Mouse (Mus musculus): Measurements from ENCODE around the gene Il2rg. TPM values are rescaled to one million over a fixed set of nuclear protein-coding genes. Genes with fewer than 3 reads are reported as not detected.

The Il2rg gene
- polyA plus RNA-seq, 1 experiment, result 176 TPM

DNA sequence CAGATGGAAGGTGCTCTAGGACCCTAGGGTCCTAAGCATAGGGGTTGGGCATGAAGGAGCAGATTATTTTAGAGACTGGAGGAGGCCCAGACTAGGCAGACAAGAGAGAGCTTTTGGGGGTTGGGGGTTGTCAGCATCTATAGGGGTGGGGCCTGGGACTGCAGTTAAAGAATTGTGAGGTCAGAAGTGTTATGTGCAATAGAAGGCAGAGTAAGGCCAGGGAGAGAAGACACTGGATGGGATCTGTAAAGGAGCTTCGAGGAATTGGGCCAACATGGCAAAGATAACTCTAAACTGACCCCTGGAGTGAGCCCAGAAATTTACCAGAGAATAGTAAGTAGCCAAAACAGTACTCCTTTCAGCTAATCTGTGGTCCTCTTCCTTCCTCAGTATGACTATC, 4.2 kb downstream of the Il2rg start, which contains the start of gene Gm614:
Gene Gm614, minus strand, starts transcription at position 101 of the 400 bp plus-strand sequence.
- H3K27ac ChIP-seq (ENCODE audit: insufficient read depth, low read depth, low read length), result no peak within 1 kb of the TSS
- H3K4me1 ChIP-seq (ENCODE audit: control insufficient read depth, insufficient read depth, low read length), result peaks cover 27% of the 10 kb centered on the region
- TF ChIP-seq POLR2A (IDR thresholded peaks at IDR 0.05; ENCODE audit: borderline replicate concordance, low read depth, low read length) (no peak), CTCF (IDR thresholded peaks at IDR 0.05; ENCODE audit: low read depth, low read length) (no peak)
- H3K4me3 ChIP-seq (ENCODE audit: insufficient read depth, low read length), result no peak within 1 kb of the TSS

- Histone ChIP-seq H3K27ac (ENCODE audit: insufficient read depth, low read depth, low read length) (peak overlapping the region; percentile 78), H3K4me1 (ENCODE audit: control insufficient read depth, insufficient read depth, low read length) (peaks cover 17% of the 10 kb centered on the region), H3K4me3 (ENCODE audit: insufficient read depth, low read length) (no peak overlapping the region)
- TF ChIP-seq CTCF (IDR thresholded peaks at IDR 0.05; ENCODE audit: low read depth, low read length) (no peak), POLR2A (IDR thresholded peaks at IDR 0.05; ENCODE audit: borderline replicate concordance, low read depth, low read length) (no peak)
These were observed 7.4 kb downstream of the Il2rg start for GRCm38 (mm10) chrX:101260441-101261325.

DNA sequence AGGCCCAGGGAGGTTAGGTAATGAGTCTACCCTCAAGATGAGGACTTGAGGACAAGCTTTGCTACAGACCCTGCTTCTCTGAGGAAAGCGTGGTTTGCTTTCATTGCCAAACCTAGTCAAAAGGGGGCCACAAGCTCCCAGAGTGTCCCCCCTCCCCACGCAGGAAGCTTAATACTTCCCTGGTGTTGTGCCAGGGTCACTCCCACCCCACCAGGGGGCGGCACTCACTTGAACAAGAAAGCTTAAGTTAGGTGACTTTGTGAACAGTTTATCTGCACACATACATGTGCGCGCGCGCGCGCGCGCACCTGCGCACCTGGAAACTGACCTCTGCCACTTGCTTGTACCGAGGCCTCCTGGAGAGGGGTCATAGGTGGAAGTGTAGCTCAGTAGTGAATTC, 11.5 kb downstream of the Il2rg start:
- Histone ChIP-seq H3K27ac (ENCODE audit: insufficient read depth, low read depth, low read length) (no peak overlapping the region), H3K4me3 (ENCODE audit: insufficient read depth, low read length) (no peak overlapping the region), H3K4me1 (ENCODE audit: control insufficient read depth, insufficient read depth, low read length) (peaks cover 22% of the 10 kb centered on the region)
- TF ChIP-seq POLR2A (IDR thresholded peaks at IDR 0.05; ENCODE audit: borderline replicate concordance, low read depth, low read length) (no peak), CTCF (IDR thresholded peaks at IDR 0.05; ENCODE audit: low read depth, low read length) (no peak)

DNA sequence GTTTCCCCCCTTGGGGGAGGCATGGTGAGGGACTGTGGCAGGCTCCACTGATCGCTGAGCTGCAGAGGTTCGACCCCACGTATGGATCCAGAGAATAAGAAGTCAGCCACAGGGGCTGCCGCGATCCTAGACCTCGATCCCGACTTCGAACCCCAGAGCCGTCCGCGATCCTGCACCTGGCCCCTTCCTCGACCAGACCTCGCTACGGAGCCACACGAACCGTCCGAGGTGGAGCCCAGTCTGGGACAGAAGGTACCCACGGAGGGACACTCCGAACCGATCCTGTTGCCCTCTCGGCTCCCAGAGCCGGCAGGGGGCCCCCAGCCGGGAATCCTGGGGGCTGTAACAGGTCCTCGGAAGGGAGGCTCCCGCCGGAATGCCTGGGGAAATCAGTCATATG, 13.3 kb downstream of the Il2rg start:
- H3K27ac ChIP-seq (ENCODE audit: insufficient read depth, low read depth, low read length), result peak overlapping the region; percentile 45
- no peak for TF ChIP-seq CTCF (IDR thresholded peaks at IDR 0.05; ENCODE audit: low read depth, low read length)
- TF ChIP-seq POLR2A (IDR thresholded peaks at IDR 0.05; ENCODE audit: borderline replicate concordance, low read depth, low read length), result no peak
- H3K4me3 ChIP-seq (ENCODE audit: insufficient read depth, low read length), result peak overlapping the region; percentile 75
- H3K4me1 ChIP-seq (ENCODE audit: control insufficient read depth, insufficient read depth, low read length), result peaks cover 10% of the 10 kb centered on the region

DNA sequence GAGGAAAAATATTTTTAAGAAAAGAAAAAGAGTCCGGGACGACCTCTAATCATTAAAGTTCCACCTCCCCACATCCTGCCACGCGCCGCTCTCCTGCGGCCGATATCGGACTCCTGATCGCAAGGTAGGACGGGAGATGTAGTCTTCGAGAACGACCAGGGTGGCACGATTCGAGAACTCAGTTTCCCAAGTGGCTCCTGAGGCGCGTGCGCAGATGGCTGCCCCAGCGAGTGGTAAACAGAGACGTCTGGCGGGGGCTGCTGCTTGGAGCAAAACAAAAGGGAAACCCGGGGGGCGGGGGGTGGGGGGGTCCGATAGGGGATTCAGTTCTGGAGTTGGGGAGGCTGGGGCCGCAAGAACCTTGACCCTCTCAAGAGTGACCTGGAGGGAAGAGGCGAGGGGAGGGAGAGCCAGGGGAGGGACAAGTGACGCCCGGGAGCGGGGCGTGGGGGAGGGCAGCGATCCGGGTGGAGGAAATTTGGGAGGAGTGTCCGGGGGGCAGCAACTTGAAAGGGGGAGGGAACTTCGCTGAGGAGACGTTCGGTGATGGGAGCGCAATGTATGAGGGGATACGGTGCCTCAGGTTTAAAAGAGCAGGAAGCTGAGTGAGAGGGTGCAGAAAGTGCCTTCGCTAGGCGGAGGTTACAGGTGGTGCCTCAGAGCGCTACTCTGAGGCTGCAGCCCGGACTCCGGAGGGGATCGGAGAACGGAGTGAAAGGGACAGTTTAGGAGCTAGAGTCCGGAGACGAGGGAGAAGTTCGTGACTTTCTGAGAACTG, 13.9 kb downstream of the Il2rg start, which contains the start of gene Foxo4:
Gene Foxo4, plus strand, starts transcription at position 577 of the 778 bp plus-strand sequence.
- H3K4me3 ChIP-seq (ENCODE audit: insufficient read depth, low read length), result peak within 1 kb of the TSS; percentile 75
- TF ChIP-seq CTCF (IDR thresholded peaks at IDR 0.05; ENCODE audit: low read depth, low read length) (no peak), POLR2A (IDR thresholded peaks at IDR 0.05; ENCODE audit: borderline replicate concordance, low read depth, low read length) (no peak)
- peaks cover 7% of the 10 kb centered on the region for H3K4me1 ChIP-seq (ENCODE audit: control insufficient read depth, insufficient read depth, low read length)
- H3K27ac ChIP-seq (ENCODE audit: insufficient read depth, low read depth, low read length), result peak within 1 kb of the TSS; percentile 45

GRCm38 (mm10) chrX:101245011-101245410, 23.0 kb downstream of the Il2rg start:
- no peak overlapping the region for H3K4me3 ChIP-seq (ENCODE audit: insufficient read depth, low read length)
- TF ChIP-seq POLR2A (IDR thresholded peaks at IDR 0.05; ENCODE audit: borderline replicate concordance, low read depth, low read length) (no peak), CTCF (IDR thresholded peaks at IDR 0.05; ENCODE audit: low read depth, low read length) (no peak)
- H3K27ac ChIP-seq (ENCODE audit: insufficient read depth, low read depth, low read length), result no peak overlapping the region
- H3K4me1 ChIP-seq (ENCODE audit: control insufficient read depth, insufficient read depth, low read length), result no peaks in the 10 kb centered on the region

- Histone ChIP-seq H3K4me1 (ENCODE audit: control insufficient read depth, insufficient read depth, low read length) (peaks cover 2% of the 10 kb centered on the region; the same call in 1 of the 2 replicates), H3K27ac (ENCODE audit: insufficient read depth, low read depth, low read length) (peak overlapping the region; percentile 63), H3K4me3 (ENCODE audit: insufficient read depth, low read length) (peak overlapping the region; percentile 52)
- no peak for TF ChIP-seq CTCF (IDR thresholded peaks at IDR 0.05; ENCODE audit: low read depth, low read length)
- TF ChIP-seq POLR2A (IDR thresholded peaks at IDR 0.05; ENCODE audit: borderline replicate concordance, low read depth, low read length), result no peak
These were observed 45.3 kb downstream of the Il2rg start for GRCm38 (mm10) chrX:101222796-101223162.

- peak within 1 kb of the TSS; percentile 94 for H3K4me3 ChIP-seq (ENCODE audit: insufficient read depth, low read length)
- H3K4me1 ChIP-seq (ENCODE audit: control insufficient read depth, insufficient read depth, low read length), result peaks cover 2% of the 10 kb centered on the region; the same call in 1 of the 2 replicates
- H3K27ac ChIP-seq (ENCODE audit: insufficient read depth, low read depth, low read length), result peak within 1 kb of the TSS; percentile 81
- TF ChIP-seq POLR2A (IDR thresholded peaks at IDR 0.05; ENCODE audit: borderline replicate concordance, low read depth, low read length), result no peak
- TF ChIP-seq CTCF (IDR thresholded peaks at IDR 0.05; ENCODE audit: low read depth, low read length), result no peak
These were observed 45.9 kb downstream of the Il2rg start, which contains the start of gene Snx12 for GRCm38 (mm10) chrX:101221834-101222795. TSS of gene Snx12 (minus strand) at chrX:101222563.

Other genes with a start within 250 kb of the Il2rg start
- not detected in 2 replicates for gene Tex11, start 208.6 kb downstream of the Il2rg start, polyA plus RNA-seq (2012; ENCODE audit: insufficient read depth, insufficient read length, missing spikeins)
- gene Slc7a3, start 182.2 kb downstream of the Il2rg start, polyA plus RNA-seq (2012; ENCODE audit: insufficient read depth, insufficient read length, missing spikeins), result 0.29 and 0.71 TPM in 2 replicates
- 55.8 and 66.5 TPM in 2 replicates for gene Snx12, start 45.7 kb downstream of the Il2rg start, polyA plus RNA-seq (2012; ENCODE audit: insufficient read depth, insufficient read length, missing spikeins)
- 27.9 and 29.2 TPM in 2 replicates for gene Foxo4, start 13.7 kb downstream of the Il2rg start, polyA plus RNA-seq (2012; ENCODE audit: insufficient read depth, insufficient read length, missing spikeins)
- gene Gm614, start 4.3 kb downstream of the Il2rg start, polyA plus RNA-seq (2012; ENCODE audit: insufficient read depth, insufficient read length, missing spikeins), result 2.3 TPM in 1 of 2 replicates, not detected in the other
- 2.3 TPM in 1 of 2 replicates, not detected in the other for gene Gm20489, start 768 bp upstream of the Il2rg start, polyA plus RNA-seq (2012; ENCODE audit: insufficient read depth, insufficient read length, missing spikeins)
- gene Med12, start 5.8 kb upstream of the Il2rg start, polyA plus RNA-seq (2012; ENCODE audit: insufficient read depth, insufficient read length, missing spikeins), result 64.7 and 73.5 TPM in 2 replicates
- not detected in 2 replicates for gene Nlgn3, start 30.9 kb upstream of the Il2rg start, polyA plus RNA-seq (2012; ENCODE audit: insufficient read depth, insufficient read length, missing spikeins)
- gene Gjb1, start 108.1 kb upstream of the Il2rg start, polyA plus RNA-seq (2012; ENCODE audit: insufficient read depth, insufficient read length, missing spikeins), result not detected in 2 replicates
- 34.3 and 41.8 TPM in 2 replicates for gene Zmym3, start 152.6 kb upstream of the Il2rg start, polyA plus RNA-seq (2012; ENCODE audit: insufficient read depth, insufficient read length, missing spikeins)
- gene Nono, start 161.1 kb upstream of the Il2rg start, polyA plus RNA-seq (2012; ENCODE audit: insufficient read depth, insufficient read length, missing spikeins), result 242 and 247 TPM in 2 replicates
- gene Itgb1bp2, start 180.8 kb upstream of the Il2rg start, polyA plus RNA-seq (2012; ENCODE audit: insufficient read depth, insufficient read length, missing spikeins), result 1.2 TPM in 1 of 2 replicates, not detected in the other

Data from bone marrow macrophage, adult 2 months (primary cell).